Mouse (Mus musculus): ENCODE results near the gene Npnt. TPM values are rescaled to one million over a fixed set of nuclear protein-coding genes. Genes with fewer than 3 reads are reported as not detected.

Gene Npnt
- polyA plus RNA-seq, 1 experiment from 2014 or later, result 41.6 TPM

DNA sequence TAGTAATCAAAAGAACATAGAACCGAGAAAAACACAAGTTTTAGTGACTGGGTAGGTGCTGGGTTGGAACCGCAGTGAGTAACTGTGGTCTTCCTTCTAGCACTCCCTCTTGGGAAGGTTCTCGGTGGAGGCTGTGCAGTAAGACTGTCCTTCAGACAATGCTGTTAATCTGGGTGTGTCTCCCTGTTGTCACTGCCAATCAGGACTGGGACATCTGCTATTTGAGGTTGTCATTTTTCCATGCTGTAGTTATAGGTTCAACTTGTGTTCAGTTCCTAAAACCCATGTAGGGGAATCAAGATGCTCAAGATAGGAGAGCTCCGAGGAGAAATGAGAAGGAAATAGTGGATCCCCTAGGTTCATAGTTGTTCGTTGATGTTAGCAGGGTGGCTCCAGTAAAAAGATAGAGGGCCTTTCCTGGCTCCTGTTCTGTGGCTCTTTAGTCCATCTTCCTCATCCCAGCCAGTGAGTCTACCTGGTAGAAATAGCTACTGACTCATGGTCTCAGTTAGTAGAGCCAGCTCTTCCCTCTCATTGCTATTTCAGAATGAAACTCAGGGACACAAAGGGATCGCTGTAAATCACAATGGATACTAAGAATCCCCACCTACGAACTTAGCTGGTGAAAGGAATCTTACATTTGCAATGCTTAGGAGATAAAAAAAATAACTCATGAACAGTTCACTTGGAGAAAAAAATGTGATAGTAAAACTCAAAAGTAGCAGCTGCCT is 12.7 kb upstream of the Npnt start:
- no peak for ATAC-seq (ENCODE audit: insufficient number of reproducible peaks, low FRiP score, low TSS enrichment, low read depth)
- WGBS, result 84% methylated on average over 7 of the region's 7 CpGs
- Histone ChIP-seq H3K9me3 (no peaks in the 10 kb centered on the region), H3K36me3 (no peaks in the 10 kb centered on the region), H3K27ac (no peak overlapping the region), H3K4me3 (no peak overlapping the region), H3K4me1 (no peaks in the 10 kb centered on the region), H3K4me2 (no peak overlapping the region), H3K27me3 (no peaks in the 10 kb centered on the region), H3K9ac (no peak overlapping the region)

DNA sequence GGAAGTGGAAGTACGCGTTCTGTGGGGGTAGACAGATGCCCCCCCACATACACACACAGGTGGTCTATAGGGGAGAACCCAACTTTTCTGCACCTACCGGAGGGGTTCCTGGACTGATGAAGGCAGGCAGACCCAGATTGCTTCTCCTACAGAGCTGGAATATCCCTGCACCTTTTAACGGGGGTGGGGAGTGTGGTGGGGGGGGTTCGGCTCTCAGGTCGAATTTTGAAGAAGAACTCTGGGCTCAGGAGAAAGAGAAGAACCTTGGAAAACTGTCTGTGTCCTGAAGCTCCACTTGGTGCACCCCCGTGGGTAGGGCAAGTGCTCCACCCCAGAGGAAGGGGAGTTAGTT is 414 bp upstream of the Npnt start:
- Histone ChIP-seq H3K36me3 (no peaks in the 10 kb centered on the region), H3K9me3 (no peaks in the 10 kb centered on the region), H3K4me1 (peaks cover 18% of the 10 kb centered on the region), H3K4me3 (peak overlapping the region; percentile 70), H3K27me3 (peaks cover 13% of the 10 kb centered on the region; the same call in 1 of the 2 replicates), H3K27ac (no peak overlapping the region), H3K4me2 (peak overlapping the region; percentile 98), H3K9ac (peak overlapping the region; percentile 65)
- ATAC-seq (ENCODE audit: insufficient number of reproducible peaks, low FRiP score, low TSS enrichment, low read depth), result no peak; the same call in 1 of the 2 replicates
- WGBS, result 5% methylated on average over 7 of the region's 7 CpGs

DNA sequence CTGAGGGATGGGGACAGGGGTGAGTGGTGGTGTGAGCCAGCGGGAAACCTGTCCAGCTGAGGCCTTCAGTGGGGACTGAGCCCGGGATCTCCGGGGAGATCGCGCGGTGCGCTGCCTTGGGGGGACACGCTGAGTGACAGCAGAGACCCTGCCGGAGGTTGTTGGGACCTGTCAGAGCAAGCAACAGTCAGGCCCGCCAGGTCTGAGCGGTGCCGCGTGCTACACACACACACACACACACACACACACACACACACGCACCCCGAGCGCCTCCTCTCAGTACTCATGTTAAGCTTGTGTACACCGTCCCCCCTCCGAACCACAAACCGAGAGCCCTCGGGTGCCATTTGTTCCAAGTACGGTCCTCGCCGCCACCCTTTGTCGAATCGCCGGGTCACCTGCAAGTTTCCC is 706 bp downstream of the Npnt start:
- Histone ChIP-seq H3K4me3 (peak overlapping the region; percentile 70), H3K36me3 (no peaks in the 10 kb centered on the region), H3K9me3 (no peaks in the 10 kb centered on the region), H3K4me2 (peak overlapping the region; percentile 98), H3K27ac (no peak overlapping the region), H3K4me1 (peaks cover 18% of the 10 kb centered on the region), H3K9ac (peak overlapping the region; percentile 65), H3K27me3 (peaks cover 13% of the 10 kb centered on the region; the same call in 1 of the 2 replicates)
- WGBS, result under 1% methylated on average over 25 of the region's 26 CpGs
- peak; percentile 68; the same call in 1 of the 2 replicates for ATAC-seq (ENCODE audit: insufficient number of reproducible peaks, low FRiP score, low TSS enrichment, low read depth)

DNA sequence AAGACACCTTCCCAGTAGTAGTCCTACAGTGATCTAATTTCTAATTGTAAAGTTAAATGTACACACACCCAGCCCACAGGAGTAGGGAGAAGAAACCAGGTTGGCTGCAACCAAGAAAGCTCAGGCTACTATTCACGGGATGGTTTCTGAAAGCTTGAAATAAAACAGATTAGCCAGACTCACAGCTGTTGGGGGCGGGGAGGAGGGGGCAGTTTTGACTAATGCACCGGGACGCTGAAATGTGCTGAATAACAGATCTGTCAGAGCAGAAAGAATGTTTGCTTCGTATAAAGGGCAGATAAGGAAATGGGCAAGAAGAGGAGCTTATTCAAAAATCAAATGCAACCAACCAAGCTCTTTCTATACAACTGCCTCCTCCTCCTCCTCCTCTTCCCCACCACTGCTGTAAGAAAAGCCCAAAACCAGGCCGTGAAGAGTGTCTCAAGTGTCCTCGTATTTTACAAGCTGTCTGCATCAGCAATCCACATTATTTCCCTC is 1.7 kb downstream of the Npnt start:
- no peaks in the 10 kb centered on the region for H3K36me3 ChIP-seq
- no peak for ATAC-seq (ENCODE audit: insufficient number of reproducible peaks, low FRiP score, low TSS enrichment, low read depth)
- no peaks in the 10 kb centered on the region for H3K9me3 ChIP-seq
- peaks cover 13% of the 10 kb centered on the region; the same call in 1 of the 2 replicates for H3K27me3 ChIP-seq
- H3K9ac ChIP-seq, result no peak overlapping the region
- 15% methylated on average over 7 of the region's 7 CpGs for WGBS
- 0 out of 2 replicates have a peak overlapping the region, but pooled peaks have one; percentile 7 for H3K4me2 ChIP-seq
- H3K4me1 ChIP-seq, result peaks cover 18% of the 10 kb centered on the region
- no peak overlapping the region for H3K27ac ChIP-seq
- H3K4me3 ChIP-seq, result no peak overlapping the region

DNA sequence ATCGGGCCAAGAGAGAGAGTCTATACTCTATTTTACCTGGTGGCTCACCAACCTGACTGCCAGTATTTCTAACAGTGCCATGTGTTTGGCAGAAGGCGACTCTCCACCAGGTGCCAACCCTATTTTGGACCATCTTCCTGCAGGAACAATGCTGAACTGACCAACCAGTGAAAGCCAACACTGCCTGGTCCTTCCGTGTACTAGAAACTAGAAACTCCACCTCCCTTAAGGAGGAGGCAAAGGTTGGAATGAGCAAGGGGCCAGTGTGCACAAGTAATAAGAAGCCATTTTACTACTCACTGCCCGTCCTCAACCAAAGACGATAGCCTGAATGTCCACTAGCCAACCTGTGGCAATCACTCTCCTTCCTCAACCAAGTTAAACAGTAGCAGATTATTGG is 4.0 kb downstream of the Npnt start:
- H3K4me2 ChIP-seq, result no peak overlapping the region
- no peak overlapping the region for H3K9ac ChIP-seq
- peaks cover 11% of the 10 kb centered on the region; the same call in 1 of the 2 replicates for H3K27me3 ChIP-seq
- 80% methylated on average over 5 of the region's 5 CpGs for WGBS
- no peak overlapping the region for H3K27ac ChIP-seq
- ATAC-seq (ENCODE audit: insufficient number of reproducible peaks, low FRiP score, low TSS enrichment, low read depth), result no peak
- H3K36me3 ChIP-seq, result no peaks in the 10 kb centered on the region
- no peaks in the 10 kb centered on the region for H3K9me3 ChIP-seq
- peaks cover 18% of the 10 kb centered on the region for H3K4me1 ChIP-seq
- no peak overlapping the region for H3K4me3 ChIP-seq

- WGBS, result 43% methylated on average over 7 of the region's 7 CpGs
- H3K4me2 ChIP-seq, result no peak overlapping the region
- ATAC-seq (ENCODE audit: insufficient number of reproducible peaks, low FRiP score, low TSS enrichment, low read depth), result no peak
These were observed 4.4 kb downstream of the Npnt start for GRCm38 (mm10) chr3:132945669-132946068.

GRCm38 (mm10) chr3:132944609-132945008 is 5.5 kb downstream of the Npnt start:
- Histone ChIP-seq H3K4me3 (no peak overlapping the region), H3K9me3 (no peaks in the 10 kb centered on the region), H3K27ac (no peak overlapping the region), H3K9ac (no peak overlapping the region), H3K27me3 (peaks cover 9% of the 10 kb centered on the region; the same call in 1 of the 2 replicates), H3K4me2 (no peak overlapping the region), H3K36me3 (no peaks in the 10 kb centered on the region), H3K4me1 (peaks cover 9% of the 10 kb centered on the region)
- 46% methylated on average over 3 of the region's 3 CpGs for WGBS
- ATAC-seq (ENCODE audit: insufficient number of reproducible peaks, low FRiP score, low TSS enrichment, low read depth), result no peak

More at GRCm38 (mm10) chr3:132945669-132946068, 4.4 kb downstream of the Npnt start:
- Histone ChIP-seq H3K27me3 (peaks cover 9% of the 10 kb centered on the region; the same call in 1 of the 2 replicates), H3K36me3 (no peaks in the 10 kb centered on the region), H3K4me3 (no peak overlapping the region), H3K4me1 (peaks cover 18% of the 10 kb centered on the region), H3K9ac (no peak overlapping the region), H3K9me3 (no peaks in the 10 kb centered on the region), H3K27ac (no peak overlapping the region)

DNA sequence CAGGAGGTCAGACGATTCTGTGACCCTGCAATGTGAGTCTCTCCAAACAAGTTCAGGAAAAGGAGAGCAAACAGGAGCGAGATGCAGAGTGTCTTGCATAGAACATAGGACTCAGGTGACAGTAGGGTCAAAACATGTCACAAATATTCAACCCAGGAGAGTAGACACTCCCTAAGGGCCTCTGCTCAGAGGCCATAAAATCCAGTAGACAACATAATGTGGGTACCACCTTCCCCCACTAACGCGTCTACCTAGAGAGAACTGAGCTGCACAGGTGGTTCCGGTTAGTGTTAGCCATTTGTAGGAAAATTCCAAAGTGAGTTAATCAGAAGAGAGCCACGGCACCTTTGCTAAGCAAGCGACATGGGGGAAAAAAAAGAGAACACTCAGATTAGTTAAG is 5.9 kb downstream of the Npnt start:
- Histone ChIP-seq H3K4me1 (peaks cover 5% of the 10 kb centered on the region), H3K36me3 (no peaks in the 10 kb centered on the region), H3K9ac (no peak overlapping the region), H3K4me3 (no peak overlapping the region), H3K27ac (no peak overlapping the region), H3K4me2 (no peak overlapping the region), H3K9me3 (no peaks in the 10 kb centered on the region), H3K27me3 (peaks cover 8% of the 10 kb centered on the region; the same call in 1 of the 2 replicates)
- WGBS, result 25% methylated on average over 7 of the region's 7 CpGs
- ATAC-seq (ENCODE audit: insufficient number of reproducible peaks, low FRiP score, low TSS enrichment, low read depth), result no peak

GRCm38 (mm10) chr3:132942778-132943177 is 7.3 kb downstream of the Npnt start:
- no peak for ATAC-seq (ENCODE audit: insufficient number of reproducible peaks, low FRiP score, low TSS enrichment, low read depth)
- WGBS, result 89% methylated on average over 6 of the region's 6 CpGs
- Histone ChIP-seq H3K9me3 (no peaks in the 10 kb centered on the region), H3K4me1 (no peaks in the 10 kb centered on the region), H3K36me3 (no peaks in the 10 kb centered on the region), H3K27ac (no peak overlapping the region), H3K9ac (no peak overlapping the region), H3K27me3 (peaks cover 5% of the 10 kb centered on the region; the same call in 1 of the 2 replicates), H3K4me3 (no peak overlapping the region), H3K4me2 (no peak overlapping the region)

DNA sequence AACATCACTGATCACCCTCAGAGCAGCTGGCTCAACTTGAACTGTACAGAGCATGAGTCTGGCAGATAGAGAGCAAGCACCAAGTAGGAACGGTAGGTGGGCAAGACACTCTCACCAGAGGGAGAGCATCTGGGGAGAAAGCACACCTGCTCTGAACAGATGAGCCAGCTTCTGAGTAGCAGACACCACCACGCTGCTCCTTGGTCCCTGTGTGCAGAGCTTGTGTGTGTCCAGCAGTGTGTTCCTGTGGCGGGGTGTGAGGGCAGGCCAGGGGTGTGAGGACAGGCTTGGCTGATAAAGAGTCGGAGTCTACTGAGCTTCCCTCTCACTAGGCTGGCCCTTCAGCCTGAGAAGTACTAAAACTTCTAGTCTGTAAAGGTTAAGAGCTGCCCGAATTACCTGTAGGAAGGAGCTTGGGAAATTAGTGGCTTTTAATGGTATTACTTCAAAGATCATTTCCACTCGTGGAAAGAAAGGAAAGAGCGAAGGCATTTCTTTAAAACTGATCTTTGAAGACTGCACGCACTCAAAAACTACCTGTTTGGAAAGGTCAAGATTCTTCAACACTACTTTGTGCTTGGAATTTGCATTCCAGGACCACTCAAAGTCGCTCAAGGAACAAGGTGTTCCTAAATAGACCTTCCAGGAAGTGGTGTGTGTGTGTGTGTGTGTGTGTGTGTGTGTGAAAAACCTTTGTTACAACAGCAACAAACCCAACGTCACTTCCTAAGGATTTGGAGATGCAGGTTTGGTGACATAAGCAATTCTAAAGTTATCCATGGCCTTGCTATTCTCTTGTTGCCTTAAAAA is 9.7 kb downstream of the Npnt start:
- no peak overlapping the region for H3K9ac ChIP-seq
- no peak overlapping the region for H3K4me3 ChIP-seq
- H3K27me3 ChIP-seq, result no peaks in the 10 kb centered on the region
- no peaks in the 10 kb centered on the region for H3K4me1 ChIP-seq
- no peaks in the 10 kb centered on the region for H3K9me3 ChIP-seq
- no peak overlapping the region for H3K4me2 ChIP-seq
- WGBS, result 80% methylated on average over 10 of the region's 10 CpGs
- H3K36me3 ChIP-seq, result no peaks in the 10 kb centered on the region
- ATAC-seq (ENCODE audit: insufficient number of reproducible peaks, low FRiP score, low TSS enrichment, low read depth), result no peak
- H3K27ac ChIP-seq, result no peak overlapping the region

DNA sequence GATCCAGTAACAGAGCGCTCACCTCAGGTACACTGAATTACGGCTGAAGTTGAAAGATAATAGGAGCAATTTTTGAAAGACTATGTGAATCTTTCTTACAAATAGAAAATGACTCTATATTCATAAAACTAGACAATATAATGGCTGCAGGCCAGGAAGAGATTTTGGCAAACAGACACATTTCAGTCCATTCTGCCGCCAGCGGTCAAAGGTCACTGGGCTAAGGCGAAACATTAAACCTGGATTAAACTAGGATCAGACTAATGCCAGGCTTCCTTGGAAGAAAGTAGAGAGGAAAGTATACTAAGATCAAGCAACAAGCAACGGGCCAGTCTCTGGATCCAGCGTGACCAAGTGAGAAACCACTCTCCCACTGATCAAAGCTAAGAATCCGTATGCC is 11.1 kb downstream of the Npnt start:
- 65% methylated on average over 8 of the region's 8 CpGs for WGBS
- no peak for ATAC-seq (ENCODE audit: insufficient number of reproducible peaks, low FRiP score, low TSS enrichment, low read depth)
- no peaks in the 10 kb centered on the region for H3K4me1 ChIP-seq
- H3K9ac ChIP-seq, result no peak overlapping the region
- H3K36me3 ChIP-seq, result no peaks in the 10 kb centered on the region
- no peaks in the 10 kb centered on the region for H3K9me3 ChIP-seq
- no peak overlapping the region for H3K4me3 ChIP-seq
- no peaks in the 10 kb centered on the region for H3K27me3 ChIP-seq
- H3K4me2 ChIP-seq, result no peak overlapping the region
- H3K27ac ChIP-seq, result no peak overlapping the region

- no peaks in the 10 kb centered on the region for H3K36me3 ChIP-seq
- H3K9ac ChIP-seq, result no peak overlapping the region
- H3K9me3 ChIP-seq, result no peaks in the 10 kb centered on the region
- H3K27me3 ChIP-seq, result no peaks in the 10 kb centered on the region
- H3K27ac ChIP-seq, result no peak overlapping the region
- no peak for ATAC-seq (ENCODE audit: insufficient number of reproducible peaks, low FRiP score, low TSS enrichment, low read depth)
- no peak overlapping the region for H3K4me3 ChIP-seq
- no peaks in the 10 kb centered on the region for H3K4me1 ChIP-seq
- H3K4me2 ChIP-seq, result no peak overlapping the region
- WGBS, result 72% methylated on average over 2 of the region's 2 CpGs
These were observed 15.4 kb downstream of the Npnt start for GRCm38 (mm10) chr3:132934649-132935048.

Data from limb, embryonic 15.5 days (tissue).